Mouse (Mus musculus): ENCODE measurements at regions not wholly inside any gene's neighbourhood (a gene's known extent, or its start where the extent isn't known, plus 50 kb on each side); places are given as distances from the start of the nearest gene placed in this dataset.

DNA sequence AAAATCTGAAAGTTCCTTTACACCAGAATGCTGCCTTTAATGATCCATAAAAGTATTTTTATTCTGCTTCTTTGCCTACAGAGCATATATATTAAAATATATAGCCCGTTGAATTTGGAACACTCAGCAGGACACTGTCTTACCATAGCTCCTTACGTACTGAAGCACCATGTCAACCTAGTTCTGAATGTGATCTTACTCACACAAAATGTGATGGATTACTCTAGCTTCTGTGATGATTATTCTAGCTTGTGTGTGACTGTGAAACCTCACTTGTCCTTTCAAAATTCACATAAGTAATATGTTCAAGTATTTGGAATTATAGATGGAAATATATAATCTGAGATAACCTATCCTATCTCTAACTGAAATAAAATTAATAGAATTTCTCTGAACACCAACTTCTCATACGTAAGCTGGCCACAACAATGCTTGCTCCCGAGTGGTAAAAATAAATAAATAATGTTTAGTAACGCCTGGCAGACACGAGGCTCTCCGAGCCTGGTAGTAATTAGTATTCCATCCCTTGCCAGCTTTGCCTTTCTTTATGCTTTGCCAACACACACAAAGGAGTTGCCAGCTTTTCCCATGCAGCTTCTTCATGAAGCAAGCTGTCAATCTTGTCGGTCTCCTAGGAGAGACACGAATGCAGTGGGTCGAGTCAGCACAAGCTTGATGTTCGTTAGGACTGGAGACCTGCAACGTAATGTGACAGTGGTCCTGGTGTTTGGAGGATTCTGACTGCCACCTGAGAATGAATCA lies 271.9 kb upstream of the Dcbld2 start:
- no peaks in the 10 kb centered on the region; the same call in 1 of the 2 replicates for H3K4me1 ChIP-seq (ENCODE audit: control insufficient read depth, insufficient read depth, low read length)
- no peak overlapping the region for H3K4me2 ChIP-seq (replicated peaks; ENCODE audit: low read depth, low read length, severe bottlenecking)
- H3K9me3 ChIP-seq (ENCODE audit: control insufficient read depth, low read length), result no peaks in the 10 kb centered on the region
- WGBS, result 41% methylated on average over 12 of the region's 12 CpGs
- no peak for TF ChIP-seq POLR2A (IDR thresholded peaks at IDR 0.05; ENCODE audit: borderline replicate concordance, extremely low read depth, insufficient read depth, insufficient read length)
- H3K9ac ChIP-seq (ENCODE audit: low read depth, low read length, severe bottlenecking), result no peak overlapping the region
- no peak overlapping the region for H3K4me3 ChIP-seq (replicated peaks; ENCODE audit: low read length)
- no peaks in the 10 kb centered on the region for H3K36me3 ChIP-seq (ENCODE audit: control insufficient read depth, insufficient read depth, low read length)
- ATAC-seq (ENCODE audit: low FRiP score, low read depth) (no peak), DNase-seq (ENCODE audit: low spot score) (no peak)
- no peak overlapping the region for H3K27ac ChIP-seq (replicated peaks; ENCODE audit: low read depth, low read length)
- H3K27me3 ChIP-seq (ENCODE audit: control insufficient read depth, insufficient read depth, low read length), result no peaks in the 10 kb centered on the region

DNA sequence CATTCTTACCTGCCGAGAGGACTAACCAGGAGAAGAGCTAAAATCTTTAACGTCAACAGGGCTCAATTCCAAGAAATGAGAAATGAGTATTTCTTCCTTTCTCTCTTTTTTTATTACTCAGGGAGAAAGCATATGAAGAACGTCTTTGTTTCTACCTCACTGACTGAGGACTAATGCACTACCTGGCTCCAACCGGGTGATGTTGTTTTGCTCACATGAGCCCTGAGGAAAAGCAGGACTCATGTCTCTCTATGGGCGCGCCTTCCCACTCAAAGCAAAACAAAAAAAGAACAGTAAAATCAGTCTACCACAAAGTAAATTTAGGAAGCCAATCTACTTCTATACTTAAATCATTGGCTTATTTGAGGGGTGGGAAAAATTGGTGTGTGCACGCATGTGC lies 271.3 kb upstream of the Dcbld2 start:
- H3K9me3 ChIP-seq (ENCODE audit: control insufficient read depth, low read length), result no peaks in the 10 kb centered on the region
- no peak overlapping the region for H3K4me3 ChIP-seq (replicated peaks; ENCODE audit: low read length)
- no peak overlapping the region for H3K4me2 ChIP-seq (replicated peaks; ENCODE audit: low read depth, low read length, severe bottlenecking)
- ATAC-seq (ENCODE audit: low FRiP score, low read depth), result no peak
- DNase-seq (ENCODE audit: low spot score), result no peak
- H3K4me1 ChIP-seq (ENCODE audit: control insufficient read depth, insufficient read depth, low read length), result no peaks in the 10 kb centered on the region; the same call in 1 of the 2 replicates
- H3K27ac ChIP-seq (replicated peaks; ENCODE audit: low read depth, low read length), result no peak overlapping the region
- 78% methylated on average over 7 of the region's 7 CpGs for whole genome bisulfite sequencing
- TF ChIP-seq POLR2A (IDR thresholded peaks at IDR 0.05; ENCODE audit: borderline replicate concordance, extremely low read depth, insufficient read depth, insufficient read length), result no peak
- no peaks in the 10 kb centered on the region for H3K36me3 ChIP-seq (ENCODE audit: control insufficient read depth, insufficient read depth, low read length)
- H3K27me3 ChIP-seq (ENCODE audit: control insufficient read depth, insufficient read depth, low read length), result no peaks in the 10 kb centered on the region
- H3K9ac ChIP-seq (ENCODE audit: low read depth, low read length, severe bottlenecking), result no peak overlapping the region

DNA sequence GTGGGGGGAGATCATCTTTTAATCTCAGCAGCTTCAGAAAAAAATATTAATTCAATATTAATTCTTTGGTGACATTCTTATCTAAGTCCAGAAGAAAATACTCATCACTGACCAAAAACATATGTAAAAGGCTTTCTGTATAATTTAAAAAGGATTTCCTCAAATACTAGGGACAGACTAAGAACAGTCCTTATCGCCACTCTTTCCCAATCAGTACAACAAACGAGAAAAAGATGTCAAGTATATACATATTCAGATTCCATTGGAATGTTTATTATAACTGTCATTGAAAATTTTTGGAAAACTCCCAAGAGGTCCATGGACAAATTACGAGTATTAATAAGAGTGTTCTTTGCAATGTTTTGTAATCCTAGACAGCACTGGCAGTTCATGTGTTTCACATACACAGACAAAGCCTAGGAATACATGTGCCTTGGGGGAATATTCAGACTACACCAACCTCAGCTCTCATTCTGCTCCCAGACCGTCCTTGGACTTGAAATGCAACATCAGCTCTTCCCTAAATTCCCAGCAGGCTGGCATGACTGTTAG lies 270.4 kb upstream of the Dcbld2 start:
- no peak for TF ChIP-seq POLR2A (IDR thresholded peaks at IDR 0.05; ENCODE audit: borderline replicate concordance, extremely low read depth, insufficient read depth, insufficient read length)
- 67% methylated on average over 4 of the region's 4 CpGs for WGBS
- no peak overlapping the region for H3K4me2 ChIP-seq (replicated peaks; ENCODE audit: low read depth, low read length, severe bottlenecking)
- H3K27me3 ChIP-seq (ENCODE audit: control insufficient read depth, insufficient read depth, low read length), result no peaks in the 10 kb centered on the region
- no peaks in the 10 kb centered on the region; the same call in 1 of the 2 replicates for H3K4me1 ChIP-seq (ENCODE audit: control insufficient read depth, insufficient read depth, low read length)
- H3K36me3 ChIP-seq (ENCODE audit: control insufficient read depth, insufficient read depth, low read length), result no peaks in the 10 kb centered on the region
- DNase-seq (ENCODE audit: low spot score), result no peak
- ATAC-seq (ENCODE audit: low FRiP score, low read depth), result no peak
- H3K4me3 ChIP-seq (replicated peaks; ENCODE audit: low read length), result no peak overlapping the region
- H3K9ac ChIP-seq (ENCODE audit: low read depth, low read length, severe bottlenecking), result no peak overlapping the region
- no peak overlapping the region for H3K27ac ChIP-seq (replicated peaks; ENCODE audit: low read depth, low read length)
- no peaks in the 10 kb centered on the region for H3K9me3 ChIP-seq (ENCODE audit: control insufficient read depth, low read length)

DNA sequence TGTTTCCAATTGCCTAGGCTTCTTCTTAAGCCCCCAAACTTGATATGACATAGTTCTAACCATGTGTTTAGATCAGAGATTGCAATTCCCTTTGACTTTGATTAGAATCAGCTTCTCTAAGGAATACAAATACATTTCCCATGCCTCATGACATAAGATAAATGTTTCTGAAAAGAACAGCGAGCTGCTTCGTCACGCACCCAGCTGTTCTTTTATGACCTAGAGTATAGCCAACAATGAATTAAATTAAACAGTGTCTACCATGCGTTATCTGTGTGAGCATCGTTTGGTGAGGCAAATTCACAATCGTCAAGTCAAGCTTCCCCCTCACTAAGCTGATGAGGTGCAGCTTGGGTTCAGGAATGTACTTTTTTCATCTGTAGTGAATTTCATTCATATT lies 261.8 kb upstream of the Dcbld2 start:
- Histone ChIP-seq H3K4me2 (replicated peaks; ENCODE audit: low read depth, low read length, severe bottlenecking) (no peak overlapping the region), H3K27me3 (ENCODE audit: control insufficient read depth, insufficient read depth, low read length) (no peaks in the 10 kb centered on the region), H3K36me3 (ENCODE audit: control insufficient read depth, insufficient read depth, low read length) (no peaks in the 10 kb centered on the region), H3K27ac (replicated peaks; ENCODE audit: low read depth, low read length) (no peak overlapping the region), H3K9me3 (ENCODE audit: control insufficient read depth, low read length) (no peaks in the 10 kb centered on the region), H3K4me1 (ENCODE audit: control insufficient read depth, insufficient read depth, low read length) (no peaks in the 10 kb centered on the region), H3K9ac (ENCODE audit: low read depth, low read length, severe bottlenecking) (no peak overlapping the region), H3K4me3 (replicated peaks; ENCODE audit: low read length) (no peak overlapping the region)
- 69% methylated on average over 6 of the region's 6 CpGs for WGBS
- ATAC-seq (ENCODE audit: low FRiP score, low read depth), result no peak
- DNase-seq (ENCODE audit: low spot score), result no peak
- TF ChIP-seq POLR2A (IDR thresholded peaks at IDR 0.05; ENCODE audit: borderline replicate concordance, extremely low read depth, insufficient read depth, insufficient read length), result no peak

DNA sequence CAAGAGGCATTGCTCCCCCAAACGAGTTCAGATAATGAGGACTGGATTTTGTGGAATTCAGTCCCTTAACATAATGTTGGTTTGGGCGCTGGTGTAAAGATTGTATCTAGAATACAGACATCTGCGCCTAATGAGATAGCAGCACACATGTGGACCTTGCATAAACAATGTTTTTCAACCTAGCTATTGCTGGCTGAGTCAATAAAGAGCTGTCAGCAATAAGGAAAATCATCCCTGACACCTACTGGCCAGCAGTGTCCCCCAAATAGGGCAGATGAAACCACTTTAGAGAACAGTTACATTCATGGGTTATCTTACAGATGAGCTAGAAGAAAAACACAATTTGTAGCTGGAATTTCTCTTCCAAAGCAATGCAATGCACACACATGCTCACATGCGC lies 252.7 kb upstream of the Dcbld2 start:
- no peak for TF ChIP-seq POLR2A (IDR thresholded peaks at IDR 0.05; ENCODE audit: borderline replicate concordance, extremely low read depth, insufficient read depth, insufficient read length)
- no peak for DNase-seq (ENCODE audit: low spot score)
- 39% methylated on average over 4 of the region's 4 CpGs for WGBS
- H3K9me3 ChIP-seq (ENCODE audit: control insufficient read depth, low read length), result no peaks in the 10 kb centered on the region
- H3K27me3 ChIP-seq (ENCODE audit: control insufficient read depth, insufficient read depth, low read length), result no peaks in the 10 kb centered on the region
- no peak overlapping the region for H3K9ac ChIP-seq (ENCODE audit: low read depth, low read length, severe bottlenecking)
- ATAC-seq (ENCODE audit: low FRiP score, low read depth), result no peak
- H3K4me2 ChIP-seq (replicated peaks; ENCODE audit: low read depth, low read length, severe bottlenecking), result no peak overlapping the region
- no peaks in the 10 kb centered on the region for H3K36me3 ChIP-seq (ENCODE audit: control insufficient read depth, insufficient read depth, low read length)
- H3K4me3 ChIP-seq (replicated peaks; ENCODE audit: low read length), result no peak overlapping the region
- H3K4me1 ChIP-seq (ENCODE audit: control insufficient read depth, insufficient read depth, low read length), result no peaks in the 10 kb centered on the region
- H3K27ac ChIP-seq (replicated peaks; ENCODE audit: low read depth, low read length), result no peak overlapping the region

Data from limb, embryonic 14.5 days (tissue).